Mouse (Mus musculus) fibroblast of lung, adult 2 months (primary cell): Measurements from ENCODE around the gene Yy1.
A peak's percentile ranks its signal among the peaks of the same experiment; 100 is the strongest.
"Not testable (repeated sequence)": the region's sequence is repeated elsewhere in the genome, so short reads cannot be mapped to it uniquely, and the experiment has no call there.

ENCODE experiments used
- DNase-seq: peaks from one replicate; pipeline ENCODE4 v3.0.0-alpha.2; 2011; ENCODE audit warnings: low read depth

Yy1 gene

GRCm38 (mm10) chr12:108826958-108827535 is 34.3 kb downstream of the Yy1 start:
- no peak for DNase-seq

- no peak for DNase-seq
Observed at GRCm38 (mm10) chr12:108827641-108828040, 34.9 kb downstream of the Yy1 start.

- DNase-seq: no peak
Observed at GRCm38 (mm10) chr12:108829636-108830035, 36.9 kb downstream of the Yy1 start.

GRCm38 (mm10) chr12:108830358-108830757 is 37.6 kb downstream of the Yy1 start:
- no peak for DNase-seq

- DNase-seq: no peak
Observed at GRCm38 (mm10) chr12:108831966-108832643, 39.3 kb downstream of the Yy1 start.

GRCm38 (mm10) chr12:108832851-108833250 is 40.1 kb downstream of the Yy1 start:
- no peak for DNase-seq

GRCm38 (mm10) chr12:108833408-108833807 is 40.6 kb downstream of the Yy1 start:
- DNase-seq: no peak

GRCm38 (mm10) chr12:108834337-108834736 is 41.6 kb downstream of the Yy1 start:
- DNase-seq: no peak

- no peak for DNase-seq
Observed at GRCm38 (mm10) chr12:108834786-108835185, 42.0 kb downstream of the Yy1 start.

- no peak for DNase-seq
Observed at GRCm38 (mm10) chr12:108835208-108835839, 42.6 kb downstream of the Yy1 start.

GRCm38 (mm10) chr12:108835840-108836409 is 43.2 kb downstream of the Yy1 start, which contains the start of the genes Slc25a29 and Slc25a47:
TSS of gene Slc25a29 (minus strand) at chr12:108835883.
TSS of gene Slc25a47 (plus strand) at chr12:108836046.
- peak; percentile 89 for DNase-seq

- DNase-seq: no peak
Observed at GRCm38 (mm10) chr12:108836722-108837121, 43.9 kb downstream of the Yy1 start.

- DNase-seq: no peak
Observed at GRCm38 (mm10) chr12:108841181-108841580, 48.4 kb downstream of the Yy1 start.

GRCm38 (mm10) chr12:108842663-108843062 is 49.9 kb downstream of the Yy1 start:
- DNase-seq: no peak

- DNase-seq: not testable (repeated sequence)
Observed at GRCm38 (mm10) chr12:108848033-108848432, 55.3 kb downstream of the Yy1 start.

- no peak for DNase-seq
Observed at GRCm38 (mm10) chr12:108849488-108850022, 56.8 kb downstream of the Yy1 start.

GRCm38 (mm10) chr12:108850129-108850528 is 57.4 kb downstream of the Yy1 start:
- DNase-seq: no peak

GRCm38 (mm10) chr12:108850886-108851285 is 58.1 kb downstream of the Yy1 start:
- DNase-seq: no peak

- no peak for DNase-seq
Observed at GRCm38 (mm10) chr12:108852822-108853221, 60.0 kb downstream of the Yy1 start.

GRCm38 (mm10) chr12:108855081-108855480 is 62.3 kb downstream of the Yy1 start:
- DNase-seq: no peak

GRCm38 (mm10) chr12:108856186-108856585 is 63.4 kb downstream of the Yy1 start:
- no peak for DNase-seq

- DNase-seq: no peak
Observed at GRCm38 (mm10) chr12:108857109-108857508, 64.3 kb downstream of the Yy1 start.
